Mouse (Mus musculus): ENCODE results near the gene 4933411K16Rik.

4933411K16Rik gene

GRCm38 (mm10) chr19:42035456-42036248 lies 16.4 kb upstream of the 4933411K16Rik start, which contains the start of gene Ankrd2:
Gene Ankrd2, plus strand, starts transcription at chr19:42036000.
- peak; percentile 94 for DNase-seq

GRCm38 (mm10) chr19:42036357-42036756 lies 15.7 kb upstream of the 4933411K16Rik start:
- DNase-seq, result no peak

GRCm38 (mm10) chr19:42037167-42037702 lies 14.8 kb upstream of the 4933411K16Rik start:
- DNase-seq, result no peak

- DNase-seq, result no peak
Observed at GRCm38 (mm10) chr19:42038310-42038709, 13.7 kb upstream of the 4933411K16Rik start.

GRCm38 (mm10) chr19:42043988-42044387 lies 8.1 kb upstream of the 4933411K16Rik start:
- DNase-seq, result no peak

GRCm38 (mm10) chr19:42045269-42046102 lies 6.6 kb upstream of the 4933411K16Rik start, which contains the start of gene Hoga1:
Gene Hoga1, plus strand, starts transcription at chr19:42045610.
- peak; percentile 93 for DNase-seq

GRCm38 (mm10) chr19:42050251-42050650 lies 1.8 kb upstream of the 4933411K16Rik start:
- no peak for DNase-seq

GRCm38 (mm10) chr19:42051351-42051750 lies 697 bp upstream of the 4933411K16Rik start:
- DNase-seq, result no peak

GRCm38 (mm10) chr19:42054255-42054654 lies 2.2 kb downstream of the 4933411K16Rik start:
- peak; percentile 64 for DNase-seq

GRCm38 (mm10) chr19:42055881-42056280 lies 3.8 kb downstream of the 4933411K16Rik start:
- DNase-seq, result no peak

- no peak for DNase-seq
Observed at GRCm38 (mm10) chr19:42056719-42057409, 4.8 kb downstream of the 4933411K16Rik start.

- no peak for DNase-seq
Observed at GRCm38 (mm10) chr19:42058426-42058825, 6.4 kb downstream of the 4933411K16Rik start.

GRCm38 (mm10) chr19:42061443-42061842 lies 9.4 kb downstream of the 4933411K16Rik start:
- no peak for DNase-seq

GRCm38 (mm10) chr19:42068441-42069240 lies 16.6 kb downstream of the 4933411K16Rik start:
- peak; percentile 65 for DNase-seq

- peak; percentile 64 for DNase-seq
Observed at GRCm38 (mm10) chr19:42069241-42069525, 17.1 kb downstream of the 4933411K16Rik start.

GRCm38 (mm10) chr19:42071221-42071620 lies 19.2 kb downstream of the 4933411K16Rik start:
- DNase-seq, result peak; percentile 56

- no peak for DNase-seq
Observed at GRCm38 (mm10) chr19:42071886-42072608, 20.0 kb downstream of the 4933411K16Rik start.

- no peak for DNase-seq
Observed at GRCm38 (mm10) chr19:42072802-42073201, 20.8 kb downstream of the 4933411K16Rik start.

- no peak for DNase-seq
Observed at GRCm38 (mm10) chr19:42075051-42075450, 23.0 kb downstream of the 4933411K16Rik start.

- DNase-seq, result no peak
Observed at GRCm38 (mm10) chr19:42075992-42076391, 23.9 kb downstream of the 4933411K16Rik start.

- DNase-seq, result no peak
Observed at GRCm38 (mm10) chr19:42078566-42078965, 26.5 kb downstream of the 4933411K16Rik start.

Data from lung, postnatal 10 days (tissue).